Mouse (Mus musculus) gastrocnemius, postnatal 4 days (tissue): ENCODE data around the gene Dhx58. TPM values are rescaled to one million over a fixed set of nuclear protein-coding genes. Genes with fewer than 3 reads are reported as not detected.

ENCODE experiments used
- DNase-seq, 2 experiments: peaks; one replicate each; pipeline ENCODE4 v3.0.0; 2021 to 2022; ENCODE audit warnings: low spot score in 2 of 2, mixed read lengths in 2 of 2
- long read RNA-seq, 2 experiments: library from polyadenylated mRNA; stranded (forward); transcript quantifications; one replicate each; pipeline ENCODE4 v2.0.0; 2021
- total RNA-seq, 2 experiments: library from RNA; stranded (reverse); gene quantifications; 2 replicates each; pipeline ENCODE4 v1.2.3; 2021

Dhx58 gene
- 1 to 10 TPM; 1.0 to 1.1 TPM for total RNA-seq
- long read RNA-seq, experiment 1, result 0 reads
- long read RNA-seq, experiment 2, partial matches to known transcripts, result 1 of 1 reads
- long read RNA-seq, experiment 2, other reads (novel, unspliced or antisense), result 0 of 1 reads

- no peak for DNase-seq
These were observed at the start of gene Dhx58 for GRCm38 (mm10) chr11:100703851-100704531. TSS of gene Dhx58 (minus strand) at chr11:100704271.

GRCm38 (mm10) chr11:100752294-100752693, 48.2 kb upstream of the Dhx58 start:
- no peak for DNase-seq

GRCm38 (mm10) chr11:100750127-100750526, 46.1 kb upstream of the Dhx58 start:
- DNase-seq, result no peak

- DNase-seq, result no peak
These were observed 45.4 kb upstream of the Dhx58 start for GRCm38 (mm10) chr11:100749469-100749868.

GRCm38 (mm10) chr11:100748620-100749019, 44.5 kb upstream of the Dhx58 start:
- DNase-seq, result no peak

- no peak for DNase-seq
These were observed 43.0 kb upstream of the Dhx58 start for GRCm38 (mm10) chr11:100747114-100747513.

GRCm38 (mm10) chr11:100746546-100746945, 42.5 kb upstream of the Dhx58 start:
- DNase-seq, result no peak

GRCm38 (mm10) chr11:100745085-100745484, 41.0 kb upstream of the Dhx58 start:
- no peak for DNase-seq

GRCm38 (mm10) chr11:100741348-100741747, 37.3 kb upstream of the Dhx58 start:
- peak; percentile 53 to 81 for DNase-seq

GRCm38 (mm10) chr11:100738749-100739148, 34.7 kb upstream of the Dhx58 start:
- DNase-seq, result peak in 1 of 2 experiments; percentile 11

- DNase-seq, result peak; percentile 93 to 98
These were observed 34.1 kb upstream of the Dhx58 start, which contains the start of gene Rab5c for GRCm38 (mm10) chr11:100738066-100738604. TSS of gene Rab5c (minus strand) at chr11:100738215.

- DNase-seq, result no peak
These were observed 33.1 kb upstream of the Dhx58 start for GRCm38 (mm10) chr11:100737105-100737733.

- DNase-seq, result no peak
These were observed 32.6 kb upstream of the Dhx58 start for GRCm38 (mm10) chr11:100736746-100737080.

GRCm38 (mm10) chr11:100735954-100736745, 32.1 kb upstream of the Dhx58 start:
- DNase-seq, result peak in 1 of 2 experiments; percentile 6

GRCm38 (mm10) chr11:100735134-100735865, 31.2 kb upstream of the Dhx58 start:
- no peak for DNase-seq

- DNase-seq, result peak in 1 of 2 experiments; percentile 7
These were observed 26.6 kb upstream of the Dhx58 start for GRCm38 (mm10) chr11:100730477-100731205.

GRCm38 (mm10) chr11:100729976-100730375, 25.9 kb upstream of the Dhx58 start:
- DNase-seq, result no peak

- peak in 1 of 2 experiments; percentile 16 for DNase-seq
These were observed 24.5 kb upstream of the Dhx58 start for GRCm38 (mm10) chr11:100728601-100729000.

- DNase-seq, result no peak
These were observed 23.1 kb upstream of the Dhx58 start for GRCm38 (mm10) chr11:100727201-100727600.

- DNase-seq, result peak in 1 of 2 experiments; percentile 7
These were observed 20.9 kb upstream of the Dhx58 start for GRCm38 (mm10) chr11:100724919-100725512.
